Mouse (Mus musculus) C2C12 (cell line): ENCODE measurements at regions not wholly inside any gene's neighbourhood (a gene's known extent, or its start where the extent isn't known, plus 50 kb on each side); places are given as distances from the start of the nearest gene placed in this dataset.

Source experiments
- CEBPB ChIP-seq: IDR thresholded peaks from one replicate; pipeline ENCODE4 v1.6.1; 2011; ENCODE audit warnings: low read depth, mild to moderate bottlenecking, control low read depth, moderate library complexity
- CTCF ChIP-seq: IDR thresholded peaks from one replicate; pipeline ENCODE4 v1.5.1; 2011; ENCODE audit not compliant: control insufficient read depth, insufficient read depth, insufficient read length
- FOSL1 ChIP-seq: IDR thresholded peaks from one replicate; pipeline ENCODE4 v1.8.0; 2011; ENCODE audit warnings: mild to moderate bottlenecking, low read length; ENCODE audit not compliant: poor library complexity, insufficient read depth, severe bottlenecking
- MAX ChIP-seq: IDR thresholded peaks from one replicate; pipeline ENCODE4 v1.6.1; 2011; ENCODE audit warnings: mild to moderate bottlenecking, control low read depth
- MYOD1 ChIP-seq: IDR thresholded peaks from one replicate; pipeline ENCODE4 v1.6.1; 2011; ENCODE audit warnings: low read depth; ENCODE audit not compliant: control insufficient read depth, insufficient read length
- MYOG ChIP-seq: IDR thresholded peaks from one replicate; pipeline ENCODE4 v1.6.1; 2011; ENCODE audit not compliant: control insufficient read depth, insufficient read length; ENCODE audit errors: extremely low read depth
- USF1 ChIP-seq: IDR thresholded peaks from one replicate; pipeline ENCODE4 v1.6.1; 2011; ENCODE audit warnings: low read depth, mild to moderate bottlenecking, control low read depth, moderate library complexity

- TF ChIP-seq CTCF (no peak), USF1 (no peak), MAX (no peak), MYOD1 (no peak), FOSL1 (no peak), CEBPB (no peak), MYOG (no peak)
Measured at GRCm38 (mm10) chr10:120284785-120285184, 57.9 kb downstream of the Llph start.
